Mouse (Mus musculus) ovary, postnatal 10 days (tissue): ENCODE measurements around the gene Tuba1c.

Source experiments
- DNase-seq: peaks from one replicate; pipeline ENCODE4 v3.0.0; 2022; ENCODE audit warnings: low spot score

Tuba1c gene

GRCm38 (mm10) chr15:98996840-98997239, 32.9 kb upstream of the Tuba1c start:
- no peak for DNase-seq

DNA sequence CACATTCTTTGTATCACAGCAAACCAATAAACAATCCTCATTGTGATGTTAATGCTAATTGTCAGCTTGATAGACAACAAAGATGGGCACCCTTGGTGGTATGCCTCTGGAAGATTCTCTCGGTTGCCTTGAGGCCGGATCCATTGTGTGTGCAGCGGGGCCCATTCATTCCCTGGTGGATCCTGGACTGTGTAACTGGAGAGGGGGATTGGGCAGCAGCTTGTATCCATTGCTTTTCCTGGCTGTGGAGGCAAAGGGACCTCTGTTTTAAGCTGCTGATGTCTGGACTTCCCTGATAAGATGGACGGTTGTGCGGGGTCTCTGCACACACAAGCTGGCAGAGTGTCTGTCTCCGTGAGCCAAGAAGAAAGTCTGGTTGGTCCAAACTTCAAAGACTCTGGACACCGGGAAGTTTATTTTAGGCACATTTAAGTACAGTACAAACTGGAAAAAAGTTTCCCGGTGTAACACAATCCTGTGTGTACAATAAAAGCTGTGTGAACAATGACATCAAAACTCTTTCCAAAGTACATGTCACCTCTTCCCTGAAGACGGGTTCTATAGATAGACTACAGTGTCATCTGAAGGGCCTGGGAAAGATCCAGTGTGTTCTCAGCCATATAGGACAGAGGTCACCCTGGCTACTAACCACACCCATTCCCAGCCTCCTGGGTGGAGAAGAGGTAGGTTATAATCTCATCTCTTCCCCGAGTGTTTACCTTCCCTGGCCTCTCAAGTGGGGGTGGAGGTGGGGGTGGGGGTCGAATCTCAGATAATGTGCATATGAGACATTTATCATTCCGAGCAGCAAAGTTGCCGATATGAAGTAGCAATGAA, 31.5 kb upstream of the Tuba1c start:
- DNase-seq: no peak

DNA sequence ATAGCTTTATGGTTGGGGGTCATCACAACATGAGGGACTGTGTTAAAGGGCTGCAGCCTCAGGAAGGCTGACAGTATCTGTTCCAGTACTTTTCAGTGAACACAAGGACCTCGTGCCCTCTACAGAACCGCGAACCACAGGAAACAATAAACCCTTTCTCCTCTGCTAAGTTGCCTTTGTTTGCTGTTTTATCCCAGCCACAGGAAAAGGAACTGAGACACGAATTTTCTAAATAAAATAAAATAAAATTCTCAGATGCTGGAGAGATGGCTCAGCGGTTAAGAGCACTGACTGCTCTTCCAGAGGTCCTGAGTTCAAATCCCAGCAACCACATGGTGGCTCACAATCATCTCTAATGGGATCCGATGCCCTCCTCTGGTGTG, 30.9 kb upstream of the Tuba1c start:
- DNase-seq: no peak

DNA sequence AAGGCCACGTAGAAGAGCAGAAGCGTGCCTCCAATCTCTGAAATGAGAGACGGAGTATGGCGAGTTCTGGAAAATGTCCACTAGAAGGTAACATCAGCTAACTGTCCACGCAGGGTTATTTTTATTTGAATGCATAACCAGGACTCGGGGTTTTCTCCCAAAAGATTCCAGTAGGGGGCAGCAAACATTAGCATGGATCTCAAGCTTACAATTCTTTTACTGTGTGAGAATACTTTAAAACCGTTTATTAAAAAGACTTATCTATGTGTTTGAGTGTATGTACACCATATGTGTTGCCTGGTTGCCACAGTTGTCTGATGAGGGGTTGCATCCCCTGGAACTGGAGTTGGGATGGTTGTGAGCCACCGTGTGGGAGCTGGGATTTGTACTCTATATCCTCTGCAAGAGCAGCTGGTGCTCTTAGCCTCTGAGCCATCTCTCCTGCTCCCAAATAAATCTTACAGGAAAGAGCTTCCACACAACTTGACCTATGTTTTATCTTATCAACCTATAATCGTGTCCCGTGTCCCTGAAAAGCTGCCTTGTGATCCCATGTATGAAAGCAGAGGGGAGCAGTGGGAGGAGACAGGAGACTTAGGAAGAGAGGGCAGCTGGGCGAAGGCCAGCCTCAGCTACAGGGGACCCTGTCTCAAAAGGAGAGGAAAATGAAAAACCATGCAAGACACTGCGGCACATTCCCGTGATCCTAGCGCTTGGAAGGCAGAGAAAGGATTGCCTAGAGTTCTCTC, 29.0 kb upstream of the Tuba1c start:
- DNase-seq: no peak

DNA sequence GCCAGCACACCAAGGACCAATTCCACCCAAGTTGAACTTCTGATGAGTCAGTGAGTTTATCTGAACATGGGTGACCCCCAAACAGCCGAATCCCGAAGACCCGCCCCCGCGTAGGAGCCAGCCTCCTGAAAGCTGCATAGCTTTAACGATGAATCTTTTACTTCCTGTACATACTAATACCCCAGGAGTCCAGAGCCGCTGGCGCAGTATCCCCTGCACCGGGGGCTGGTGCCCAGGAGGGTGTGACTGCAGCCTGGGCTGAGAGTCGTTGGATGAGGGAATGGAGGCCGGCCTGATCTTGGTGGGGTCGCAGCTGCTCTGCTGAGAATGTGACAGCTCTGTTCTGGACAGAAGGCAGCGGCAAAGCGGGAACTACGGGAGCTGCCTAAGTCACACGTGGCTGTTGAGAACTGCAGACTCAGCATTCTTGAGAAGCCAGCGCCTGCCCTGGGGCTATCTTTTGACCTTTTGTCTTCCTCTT, 28.2 kb upstream of the Tuba1c start:
- no peak for DNase-seq

- DNase-seq: no peak
Observed at GRCm38 (mm10) chr15:99003600-99003999, 26.1 kb upstream of the Tuba1c start.

GRCm38 (mm10) chr15:99008801-99009241, 20.9 kb upstream of the Tuba1c start:
- DNase-seq: no peak

GRCm38 (mm10) chr15:99010896-99011295, 18.8 kb upstream of the Tuba1c start:
- no peak for DNase-seq

- DNase-seq: no peak
Observed at GRCm38 (mm10) chr15:99011946-99012345, 17.7 kb upstream of the Tuba1c start.

GRCm38 (mm10) chr15:99014496-99015030, 15.1 kb upstream of the Tuba1c start:
- no peak for DNase-seq

GRCm38 (mm10) chr15:99017355-99017761, 12.3 kb upstream of the Tuba1c start:
- DNase-seq: no peak

DNA sequence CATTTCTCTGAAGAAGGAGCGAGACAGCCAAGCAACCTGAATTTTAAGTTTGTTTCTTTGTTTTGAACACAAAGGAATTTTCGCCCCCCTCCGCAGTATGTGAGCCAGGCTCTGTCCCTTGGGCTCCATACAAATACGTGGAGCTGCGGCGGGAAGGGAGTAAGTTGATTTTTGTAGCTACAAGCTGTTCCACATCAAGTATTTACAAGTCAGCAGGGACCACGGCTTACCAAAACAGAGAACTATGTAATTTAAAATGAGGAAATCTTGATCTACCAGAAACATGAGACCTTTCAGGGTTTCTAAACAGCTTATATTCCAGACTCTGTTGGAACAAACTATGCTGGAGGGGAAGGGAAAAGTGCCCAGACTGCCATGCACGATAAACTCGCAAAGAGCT, 11.7 kb upstream of the Tuba1c start:
- no peak for DNase-seq

DNA sequence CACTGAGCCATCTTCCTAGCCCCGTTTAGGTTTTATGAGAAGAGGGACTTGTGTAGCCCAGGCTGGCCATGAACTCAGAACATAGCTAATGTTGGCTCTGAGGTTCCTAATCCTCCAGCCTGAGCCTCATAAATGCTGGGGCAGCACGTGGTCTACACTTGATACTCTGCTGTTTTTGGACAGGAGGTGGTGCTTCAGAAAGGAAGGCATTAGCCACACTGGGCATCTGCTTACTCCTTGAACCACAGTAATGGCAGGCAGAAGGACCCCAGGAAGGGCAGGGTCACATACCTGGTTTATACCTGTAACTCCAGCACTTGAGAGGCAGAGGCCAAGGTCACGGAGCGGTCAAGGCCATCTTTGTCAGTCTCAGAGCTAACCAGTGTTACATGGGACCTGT, 11.1 kb upstream of the Tuba1c start:
- no peak for DNase-seq

- DNase-seq: no peak
Observed at GRCm38 (mm10) chr15:99019436-99019835, 10.3 kb upstream of the Tuba1c start.

GRCm38 (mm10) chr15:99020171-99020570, 9.5 kb upstream of the Tuba1c start:
- no peak for DNase-seq

GRCm38 (mm10) chr15:99021255-99021654, 8.4 kb upstream of the Tuba1c start:
- no peak for DNase-seq

- peak; percentile 64 for DNase-seq
Observed at GRCm38 (mm10) chr15:99024668-99025314, 4.9 kb upstream of the Tuba1c start.

DNA sequence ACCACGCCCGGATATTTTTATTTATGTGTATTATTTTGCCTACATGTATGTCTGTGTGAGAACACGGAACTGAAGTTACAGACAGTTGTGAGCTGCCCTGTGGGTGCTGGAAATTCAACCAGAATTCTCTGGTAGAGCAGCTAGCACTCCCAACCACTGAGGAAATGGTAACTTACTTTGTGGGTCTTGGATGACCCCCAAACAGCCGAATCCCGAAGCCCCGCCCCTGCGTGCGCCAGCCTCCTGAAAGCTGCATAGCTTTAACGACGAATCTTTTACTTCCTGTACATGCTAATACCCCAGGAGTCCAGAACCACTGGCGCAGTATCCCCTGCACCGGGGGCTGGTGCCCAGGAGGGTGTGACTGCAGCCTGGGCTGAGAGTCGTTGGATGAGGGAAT, 4.3 kb upstream of the Tuba1c start:
- no peak for DNase-seq

DNA sequence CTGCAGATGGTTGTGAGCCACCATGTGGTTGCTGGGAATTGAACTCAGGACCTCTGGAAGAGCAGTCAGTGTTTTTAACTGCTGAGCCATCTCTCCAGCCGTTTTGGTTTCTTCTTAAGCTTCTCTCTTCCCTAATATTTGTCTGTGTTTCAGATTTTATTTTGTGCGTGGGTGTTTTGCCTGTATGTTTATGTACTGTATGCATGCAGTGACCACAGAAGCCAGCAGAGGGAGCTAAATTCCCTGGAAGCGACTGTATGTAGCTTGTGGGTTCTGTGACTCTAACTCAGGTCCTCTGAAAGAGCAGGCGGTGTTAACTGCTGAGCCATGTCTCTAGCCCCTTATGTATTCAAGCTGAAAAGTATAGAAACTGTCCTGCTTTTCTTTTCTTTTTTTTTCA, 3.4 kb upstream of the Tuba1c start:
- DNase-seq: no peak

DNA sequence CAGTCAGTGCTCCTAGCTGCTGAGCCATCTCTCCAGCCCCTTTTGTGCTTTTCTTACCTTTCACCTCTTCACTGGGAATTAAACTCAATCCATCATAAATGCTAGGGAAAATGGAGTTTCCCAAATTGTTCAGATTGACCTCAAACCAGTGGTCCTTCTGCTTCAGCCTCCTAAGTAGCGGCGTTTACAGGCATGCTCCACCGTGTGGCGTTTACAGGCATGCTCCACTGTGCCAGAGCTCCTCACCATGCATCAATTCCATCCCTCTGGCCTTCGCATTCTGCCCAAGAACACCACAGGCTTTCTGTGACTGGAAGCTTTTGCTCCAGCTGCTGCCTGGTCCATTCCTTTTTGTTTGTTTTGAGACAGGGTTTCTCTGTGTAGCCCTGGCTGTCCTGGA, 2.6 kb upstream of the Tuba1c start:
- no peak for DNase-seq

- no peak for DNase-seq
Observed at GRCm38 (mm10) chr15:99028874-99029458, 725 bp upstream of the Tuba1c start.
